Mouse (Mus musculus) cortical plate, adult 2 months (tissue): ENCODE measurements at regions not wholly inside any gene's neighbourhood (a gene's known extent, or its start where the extent isn't known, plus 50 kb on each side); places are given as distances from the start of the nearest gene placed in this dataset.

Source experiments
- CTCF ChIP-seq: fragments of 200-500 bp; IDR thresholded peaks from 2 replicates; pipeline ENCODE4 v1.5.1; 2011; ENCODE audit warnings: mild to moderate bottlenecking, control low read depth, low read length; ENCODE audit not compliant: insufficient read depth; ENCODE audit errors: extremely low read depth
- POLR2A ChIP-seq: fragments of 200-500 bp; IDR thresholded peaks from 2 replicates; pipeline ENCODE4 v1.6.1; 2011; ENCODE audit warnings: mild to moderate bottlenecking, low read length, control low read depth; ENCODE audit not compliant: insufficient read depth; ENCODE audit errors: extremely low read depth

- TF ChIP-seq POLR2A (no peak), CTCF (no peak)
These were observed 226.8 kb upstream of the Xylt1 start for GRCm38 (mm10) chr7:117153826-117154550.
